Mouse (Mus musculus) liver, embryonic 18 days (tissue): Measurements from ENCODE around the gene Mettl4. TPM values are rescaled to one million over a fixed set of nuclear protein-coding genes. Genes with fewer than 3 reads are reported as not detected.

Experiments used
- polyA plus RNA-seq: library from polyadenylated mRNA; depleted of rRNA; stranded (reverse); fragments of >200 nt; gene quantifications from 2 replicates; pipeline ENCODE4 v1.2.3, GENCODE M21; 2012; rRNA removed

The Mettl4 gene
- 3.6 and 3.9 TPM in 2 replicates for polyA plus RNA-seq

DNA sequence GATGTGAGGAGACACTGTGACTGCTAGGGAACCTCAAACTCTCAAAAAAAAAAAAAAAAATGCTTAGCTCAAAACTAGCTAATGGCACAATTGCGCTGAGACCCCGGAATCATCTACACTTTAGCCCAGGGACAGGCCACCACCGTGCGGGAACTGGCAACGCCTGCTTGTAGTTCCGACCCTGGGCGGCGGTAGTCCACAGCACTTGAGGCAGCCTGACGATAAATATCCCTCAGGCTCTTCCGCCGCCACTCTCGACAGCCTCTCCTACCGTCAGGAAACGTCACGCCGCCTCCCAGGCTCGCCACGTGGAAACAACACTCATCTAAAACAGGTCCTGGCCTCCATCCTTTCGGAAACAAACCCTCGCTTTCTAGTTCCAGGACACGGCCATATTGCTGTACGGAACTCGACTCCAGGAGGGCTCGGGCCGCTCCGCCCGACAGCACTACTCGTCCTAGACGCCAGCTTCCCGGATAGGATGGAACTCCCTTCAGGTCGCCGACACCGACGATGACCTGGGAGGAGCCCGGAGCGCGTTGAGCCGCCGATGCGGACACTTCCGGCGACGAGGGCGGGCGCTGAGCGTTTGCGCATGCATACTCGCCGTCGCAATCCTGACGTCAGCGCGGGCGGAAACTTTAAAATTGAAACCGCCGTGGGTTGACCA is at the start of gene Mettl4:
TSS of gene Mettl4 (minus strand) at position 554 of the 670 bp plus-strand sequence.

